Mouse (Mus musculus) midbrain, embryonic 13.5 days (tissue): ENCODE results near the gene Pla2g2f. TPM values are rescaled to one million over a fixed set of nuclear protein-coding genes. Genes with fewer than 3 reads are reported as not detected.
A peak's percentile ranks its signal among the peaks of the same experiment; 100 is the strongest.

Experiments used
- ATAC-seq: fragments of 200-750 bp; cut with Nextera tagmentation; 2 replicates; pipeline ENCODE4 v1.8.0; 2017; ENCODE audit warnings: mild to moderate bottlenecking, moderate TSS enrichment, moderate library complexity
- H3K27ac ChIP-seq: fragments of 300-500 bp; sonication (generic); 2 replicates; pipeline ENCODE4 v1.5.1; 2015; ENCODE audit warnings: inconsistent platforms, mild to moderate bottlenecking, moderate library complexity
- H3K27me3 ChIP-seq: fragments of 300-500 bp; sonication (generic); 2 replicates; pipeline ENCODE4 v1.6.1; 2015; ENCODE audit warnings: mild to moderate bottlenecking, inconsistent platforms
- H3K36me3 ChIP-seq: fragments of 300-500 bp; sonication (generic); 2 replicates; pipeline ENCODE4 v1.6.1; 2015; ENCODE audit warnings: mild to moderate bottlenecking, inconsistent platforms
- H3K4me1 ChIP-seq: fragments of 300-500 bp; sonication (generic); replicated peaks from 2 replicates; pipeline ENCODE4 v1.6.1; 2015; ENCODE audit warnings: inconsistent platforms
- H3K4me2 ChIP-seq: fragments of 300-500 bp; sonication (generic); replicated peaks from 2 replicates; pipeline ENCODE4 v1.6.1; 2015; ENCODE audit warnings: moderate library complexity, mild to moderate bottlenecking, inconsistent platforms
- H3K4me3 ChIP-seq: fragments of 300-500 bp; sonication (generic); replicated peaks from 2 replicates; pipeline ENCODE4 v1.5.1; 2015; ENCODE audit warnings: mild to moderate bottlenecking, inconsistent platforms
- H3K9ac ChIP-seq: fragments of 300-500 bp; sonication (generic); replicated peaks from 2 replicates; pipeline ENCODE4 v1.6.1; 2015; ENCODE audit warnings: mild to moderate bottlenecking, inconsistent platforms
- H3K9me3 ChIP-seq: fragments of 300-500 bp; sonication (generic); 2 replicates; pipeline ENCODE4 v1.6.1; 2016; ENCODE audit warnings: mild to moderate bottlenecking, inconsistent platforms
- WGBS: fragments of 180-500 bp; shearing (Covaris S2); methylation state at CpG from one replicate; pipeline ENCODE4 v1.1.7; 2015; 5-methylcytosine and 5-hydroxymethylcytosine counted together
- polyA plus RNA-seq: library from polyadenylated mRNA; unstranded; fragments of >200 nt; fragmentation: Nextera tagmentation; extraction: Ambion mirVana; gene quantifications from 2 replicates; pipeline ENCODE4 v1.2.1, GENCODE M21; 2015

Pla2g2f gene
- polyA plus RNA-seq, 1 experiment from 2014 or later, result 0.16 TPM

DNA sequence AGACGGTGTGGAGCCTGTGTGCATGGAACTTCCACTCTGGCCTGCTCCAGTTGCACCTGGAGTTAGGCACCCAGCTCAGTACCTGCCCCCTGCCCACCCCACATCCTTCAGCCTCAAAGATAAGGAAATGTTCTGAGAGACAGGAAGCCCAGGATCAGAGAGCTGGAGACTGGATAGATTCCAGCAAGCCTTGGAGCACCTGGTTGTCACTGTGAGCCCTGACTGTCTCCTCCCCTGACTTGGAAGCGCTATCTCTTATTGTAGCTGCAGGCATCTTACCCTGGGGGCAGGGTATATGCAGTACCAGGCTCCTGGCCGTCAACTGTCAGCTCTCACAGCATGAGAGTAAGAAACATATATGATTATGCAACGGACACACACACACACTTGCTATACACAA is 2.0 kb downstream of the Pla2g2f start:
- no peak for ATAC-seq
- no peak overlapping the region for H3K27ac ChIP-seq
- no peak overlapping the region for H3K9ac ChIP-seq
- no peaks in the 10 kb centered on the region for H3K27me3 ChIP-seq
- H3K4me3 ChIP-seq, result no peak overlapping the region
- no peak overlapping the region for H3K4me2 ChIP-seq
- H3K4me1 ChIP-seq, result 0 out of 2 replicates have a peak, but pooled peaks cover 6% of the 10 kb centered on the region
- 68% methylated on average over 4 of the region's 4 CpGs for WGBS
- no peaks in the 10 kb centered on the region for H3K9me3 ChIP-seq
- no peaks in the 10 kb centered on the region for H3K36me3 ChIP-seq

DNA sequence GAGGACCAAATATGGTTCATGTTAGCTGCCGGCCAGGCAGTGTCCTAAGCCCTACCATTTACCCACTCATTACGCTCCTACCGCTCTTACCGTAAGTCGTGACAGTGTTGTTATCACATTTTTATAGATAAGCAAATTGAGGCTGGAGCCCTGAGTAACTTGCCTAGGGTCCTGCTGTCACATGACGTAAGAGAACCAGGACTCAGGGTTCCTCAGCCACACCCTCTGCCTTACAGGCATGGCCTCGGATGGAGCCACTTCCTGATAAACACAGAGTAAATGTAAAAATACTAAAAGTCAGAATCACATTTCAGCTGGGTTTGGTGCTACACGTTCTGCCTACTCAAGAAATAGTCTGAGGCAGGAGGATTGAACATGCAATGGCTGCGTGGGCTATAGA is 3.0 kb downstream of the Pla2g2f start:
- Histone ChIP-seq H3K36me3 (no peaks in the 10 kb centered on the region), H3K4me2 (no peak overlapping the region), H3K27me3 (no peaks in the 10 kb centered on the region), H3K4me3 (no peak overlapping the region), H3K9me3 (no peaks in the 10 kb centered on the region), H3K9ac (no peak overlapping the region), H3K27ac (no peak overlapping the region), H3K4me1 (0 out of 2 replicates have a peak, but pooled peaks cover 6% of the 10 kb centered on the region)
- WGBS, result 89% methylated on average over 9 of the region's 9 CpGs
- no peak for ATAC-seq

DNA sequence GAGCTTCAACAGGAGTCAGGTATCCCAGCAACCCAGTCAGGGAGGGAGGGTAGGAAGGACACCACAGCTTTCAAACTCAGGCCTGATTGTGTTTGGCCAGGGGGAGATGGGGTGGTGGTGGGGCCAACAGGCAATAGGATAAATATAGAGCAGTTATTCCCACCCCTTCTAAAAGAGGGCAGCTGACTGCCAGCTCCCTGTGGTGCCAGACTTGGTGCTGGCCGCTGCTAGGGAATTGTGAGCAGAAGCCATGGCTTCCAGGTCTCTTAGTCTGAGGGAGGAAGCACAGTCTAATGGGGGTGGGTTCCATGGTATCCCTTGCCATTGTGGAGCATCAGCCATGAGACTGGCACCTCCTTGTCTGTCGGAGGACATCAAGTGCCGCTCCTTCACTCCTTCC is 3.8 kb downstream of the Pla2g2f start:
- H3K9ac ChIP-seq, result no peak overlapping the region
- no peaks in the 10 kb centered on the region for H3K9me3 ChIP-seq
- ATAC-seq, result no peak
- H3K27me3 ChIP-seq, result no peaks in the 10 kb centered on the region
- H3K36me3 ChIP-seq, result no peaks in the 10 kb centered on the region
- H3K27ac ChIP-seq, result no peak overlapping the region
- H3K4me3 ChIP-seq, result no peak overlapping the region
- no peak overlapping the region for H3K4me2 ChIP-seq
- 0 out of 2 replicates have a peak, but pooled peaks cover 6% of the 10 kb centered on the region for H3K4me1 ChIP-seq
- 86% methylated on average over 3 of the region's 3 CpGs for WGBS

DNA sequence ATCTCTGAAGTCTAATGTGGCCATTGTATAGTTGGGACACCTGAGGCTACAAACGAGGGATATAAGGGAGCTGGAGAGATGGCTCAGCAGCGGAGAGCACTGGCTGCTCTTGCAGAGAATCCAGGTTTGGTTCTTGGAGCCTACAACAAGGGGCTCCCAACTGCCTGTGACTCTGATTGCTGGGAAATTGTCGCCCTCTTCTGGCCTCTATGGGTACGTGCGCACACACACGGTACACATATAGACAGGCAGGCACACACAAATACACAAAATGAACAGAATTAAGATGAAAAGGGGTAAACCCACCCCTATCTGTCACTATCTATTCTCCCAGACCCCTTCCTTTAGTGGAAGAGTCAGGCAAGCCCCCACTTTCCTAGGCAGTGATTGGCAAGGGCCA is 4.8 kb downstream of the Pla2g2f start:
- Histone ChIP-seq H3K4me3 (no peak overlapping the region), H3K4me1 (peaks cover 15% of the 10 kb centered on the region), H3K36me3 (no peaks in the 10 kb centered on the region), H3K27me3 (no peaks in the 10 kb centered on the region), H3K9me3 (no peaks in the 10 kb centered on the region), H3K27ac (no peak overlapping the region), H3K9ac (no peak overlapping the region), H3K4me2 (no peak overlapping the region)
- 91% methylated on average over 6 of the region's 6 CpGs for WGBS
- ATAC-seq, result no peak

GRCm38 (mm10) chr4:138748369-138749072 is 8.9 kb downstream of the Pla2g2f start:
- H3K4me1 ChIP-seq, result peaks cover 11% of the 10 kb centered on the region
- no peaks in the 10 kb centered on the region for H3K36me3 ChIP-seq
- no peaks in the 10 kb centered on the region for H3K27me3 ChIP-seq
- H3K9me3 ChIP-seq, result no peaks in the 10 kb centered on the region
- H3K27ac ChIP-seq, result peak overlapping the region; percentile 17; the same call in 1 of the 2 replicates
- no peak overlapping the region for H3K9ac ChIP-seq
- 56% methylated on average over 8 of the region's 8 CpGs for WGBS
- ATAC-seq, result peak; percentile 74
- H3K4me2 ChIP-seq, result no peak overlapping the region
- H3K4me3 ChIP-seq, result no peak overlapping the region

GRCm38 (mm10) chr4:138747851-138748250 is 9.6 kb downstream of the Pla2g2f start:
- ATAC-seq, result peak; percentile 72
- Histone ChIP-seq H3K27ac (peak overlapping the region; percentile 17), H3K4me1 (peaks cover 13% of the 10 kb centered on the region), H3K4me2 (no peak overlapping the region), H3K27me3 (no peaks in the 10 kb centered on the region), H3K36me3 (no peaks in the 10 kb centered on the region), H3K9me3 (no peaks in the 10 kb centered on the region), H3K4me3 (no peak overlapping the region), H3K9ac (no peak overlapping the region; the same call in 1 of the 2 replicates)
- 59% methylated on average over 10 of the region's 10 CpGs for WGBS

GRCm38 (mm10) chr4:138746866-138747265 is 10.6 kb downstream of the Pla2g2f start:
- 89% methylated on average over 9 of the region's 9 CpGs for WGBS
- Histone ChIP-seq H3K9ac (no peak overlapping the region), H3K4me3 (no peak overlapping the region), H3K36me3 (no peaks in the 10 kb centered on the region), H3K4me1 (peaks cover 14% of the 10 kb centered on the region), H3K9me3 (no peaks in the 10 kb centered on the region), H3K27me3 (no peaks in the 10 kb centered on the region), H3K4me2 (no peak overlapping the region), H3K27ac (no peak overlapping the region)
- ATAC-seq, result no peak

- Histone ChIP-seq H3K27ac (no peak overlapping the region), H3K27me3 (no peaks in the 10 kb centered on the region), H3K9me3 (no peaks in the 10 kb centered on the region), H3K4me1 (peaks cover 14% of the 10 kb centered on the region), H3K4me2 (no peak overlapping the region), H3K9ac (no peak overlapping the region), H3K4me3 (no peak overlapping the region), H3K36me3 (no peaks in the 10 kb centered on the region)
- 71% methylated on average over 4 of the region's 4 CpGs for WGBS
- ATAC-seq, result no peak
Observed at GRCm38 (mm10) chr4:138745884-138746283, 11.5 kb downstream of the Pla2g2f start.

DNA sequence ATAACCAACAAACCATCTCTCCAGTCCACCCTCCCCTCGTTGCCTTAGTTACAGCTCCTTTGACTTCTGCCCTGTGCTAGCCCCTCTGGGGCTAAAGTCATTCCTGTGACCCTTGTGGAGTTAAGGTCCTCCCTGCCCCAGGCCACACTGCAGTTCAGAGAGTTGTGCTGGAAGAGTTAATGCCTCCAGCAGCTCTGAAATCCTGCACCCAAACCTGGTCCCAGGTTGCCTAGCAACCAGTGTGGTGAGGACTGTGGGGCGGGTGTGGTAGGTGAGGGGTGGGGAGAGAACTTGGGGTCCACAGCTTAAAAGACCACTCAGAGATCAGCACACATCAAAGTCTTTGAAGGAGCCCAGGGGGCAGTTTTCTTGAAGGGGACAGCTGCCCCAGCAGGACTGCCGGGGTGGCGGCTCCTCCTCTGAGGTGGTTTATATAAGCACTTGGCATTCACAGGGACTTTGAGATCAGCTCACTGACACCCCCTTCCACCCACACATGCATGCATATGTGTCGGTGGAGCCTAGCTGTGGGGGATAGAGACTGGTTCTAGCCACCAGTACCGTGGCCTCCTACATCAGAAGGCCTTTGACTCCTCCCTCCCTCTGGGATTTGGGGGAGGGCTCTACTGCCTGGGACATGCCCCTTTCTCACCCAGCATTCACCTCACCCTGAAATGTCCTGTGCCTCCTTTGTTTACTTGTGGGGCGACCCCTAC is 18.1 kb downstream of the Pla2g2f start:
- no peak overlapping the region for H3K9ac ChIP-seq

DNA sequence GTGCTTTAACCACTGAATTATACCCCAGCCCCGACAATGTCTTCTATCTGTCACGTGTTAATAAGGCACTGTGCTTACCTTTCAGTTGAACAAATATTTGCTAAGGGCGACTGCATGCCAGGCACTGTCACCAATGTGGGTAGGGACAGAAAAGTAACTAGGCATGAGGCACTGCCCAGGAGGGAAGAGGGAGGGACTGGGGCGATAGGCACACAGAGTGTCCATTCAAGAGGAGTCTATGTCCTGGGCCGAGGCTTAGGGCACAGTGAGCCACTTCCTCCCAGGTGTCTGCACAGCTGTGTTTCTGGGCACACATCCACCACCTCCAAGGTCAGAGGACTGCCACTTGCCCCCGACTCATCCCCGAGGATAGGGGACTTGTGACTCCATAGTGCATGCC is 20.4 kb downstream of the Pla2g2f start, which contains the start of gene Ubxn10:
Gene Ubxn10, minus strand, starts transcription at position 137 of the 400 bp plus-strand sequence.
- Histone ChIP-seq H3K9ac (0 out of 2 replicates have a peak within 1 kb of the TSS, but pooled peaks have one; percentile 4), H3K36me3 (no peaks in the 10 kb centered on the region), H3K27ac (no peak within 1 kb of the TSS), H3K27me3 (no peaks in the 10 kb centered on the region), H3K9me3 (no peaks in the 10 kb centered on the region), H3K4me3 (no peak within 1 kb of the TSS), H3K4me2 (no peak within 1 kb of the TSS), H3K4me1 (peaks cover 20% of the 10 kb centered on the region)
- 76% methylated on average over 7 of the region's 7 CpGs for WGBS
- no peak for ATAC-seq

More for the DNA sequence above, 18.1 kb downstream of the Pla2g2f start:
- 7% methylated on average over 7 of the region's 7 CpGs for WGBS
- Histone ChIP-seq H3K36me3 (no peaks in the 10 kb centered on the region), H3K27me3 (no peaks in the 10 kb centered on the region), H3K27ac (no peak overlapping the region), H3K4me2 (no peak overlapping the region), H3K9me3 (no peaks in the 10 kb centered on the region), H3K4me3 (no peak overlapping the region), H3K4me1 (peaks cover 23% of the 10 kb centered on the region)
- ATAC-seq, result peak; percentile 53; the same call in 1 of the 2 replicates

GRCm38 (mm10) chr4:138734863-138735262 is 22.6 kb downstream of the Pla2g2f start:
- Histone ChIP-seq H3K27ac (no peak overlapping the region), H3K27me3 (no peaks in the 10 kb centered on the region), H3K4me3 (no peak overlapping the region), H3K36me3 (no peaks in the 10 kb centered on the region), H3K9ac (no peak overlapping the region), H3K9me3 (no peaks in the 10 kb centered on the region), H3K4me2 (no peak overlapping the region), H3K4me1 (peaks cover 20% of the 10 kb centered on the region)
- WGBS, result 98% methylated on average over 4 of the region's 4 CpGs
- ATAC-seq, result no peak

DNA sequence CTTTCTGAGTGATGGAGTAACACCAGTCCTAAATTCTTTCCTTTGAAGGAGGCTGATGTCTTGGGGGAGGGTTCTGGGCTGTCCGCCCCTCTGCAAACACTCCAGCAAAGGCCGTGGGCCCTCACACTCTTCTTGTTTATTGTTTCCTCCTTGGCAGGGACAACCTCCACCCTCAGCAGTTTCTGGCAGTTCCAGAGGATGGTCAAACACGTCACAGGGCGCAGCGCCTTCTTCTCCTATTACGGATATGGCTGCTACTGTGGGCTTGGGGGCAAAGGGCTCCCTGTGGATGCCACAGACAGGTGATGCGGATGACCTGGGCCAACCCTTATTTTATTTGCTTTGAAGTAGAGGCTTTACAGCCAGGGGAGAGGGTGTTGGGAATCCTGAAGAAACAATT is 23.3 kb downstream of the Pla2g2f start:
- H3K27me3 ChIP-seq, result no peaks in the 10 kb centered on the region
- H3K36me3 ChIP-seq, result no peaks in the 10 kb centered on the region
- no peak overlapping the region for H3K27ac ChIP-seq
- no peak overlapping the region for H3K4me2 ChIP-seq
- H3K9me3 ChIP-seq, result no peaks in the 10 kb centered on the region
- peaks cover 21% of the 10 kb centered on the region for H3K4me1 ChIP-seq
- no peak overlapping the region for H3K9ac ChIP-seq
- H3K4me3 ChIP-seq, result no peak overlapping the region
- ATAC-seq, result no peak
- 85% methylated on average over 7 of the region's 7 CpGs for WGBS
